Mouse (Mus musculus): ENCODE data around the gene Hoxb6.

DNA sequence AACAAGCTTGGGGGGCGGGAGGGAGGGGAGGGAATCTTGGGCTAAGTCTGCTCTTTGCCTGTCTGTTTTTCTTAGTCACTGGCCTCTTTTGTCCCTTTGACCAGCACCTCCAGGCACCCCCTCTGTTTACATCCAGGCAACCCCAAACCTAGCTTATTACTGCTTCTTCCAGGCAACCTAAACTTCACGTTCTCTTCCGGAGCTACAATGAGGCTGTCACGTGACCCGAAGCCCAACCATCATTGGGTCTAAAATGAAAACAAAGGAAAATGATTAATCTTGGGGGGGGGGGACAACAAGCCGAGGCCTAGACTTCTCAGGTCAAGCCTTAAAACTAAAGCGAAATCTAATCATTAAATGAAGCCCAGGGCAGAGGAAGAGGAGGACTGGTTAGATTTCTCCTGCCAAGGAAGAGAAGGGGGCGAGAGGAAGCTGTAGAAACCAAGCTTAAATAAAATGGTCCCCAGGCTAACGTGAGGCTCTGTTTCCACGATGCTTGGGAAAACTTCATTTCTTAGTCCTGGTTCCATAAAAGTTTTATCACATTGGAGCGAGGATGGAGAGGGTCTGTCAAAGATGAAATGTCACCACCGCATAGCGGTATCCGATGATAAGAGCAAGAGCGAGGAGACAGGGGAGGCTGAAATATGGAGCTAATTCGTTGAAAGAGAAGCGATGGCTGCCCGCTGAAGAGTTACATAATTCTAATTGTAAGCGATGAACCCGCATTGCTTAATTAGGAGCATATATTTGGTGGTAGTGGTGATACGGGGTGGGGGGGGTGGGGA, 56.1 kb downstream of the Hoxb6 start:
- TF ChIP-seq CTCF (IDR thresholded peaks at IDR 0.05; ENCODE audit: control insufficient read depth, insufficient read depth, low read length) (no peak), POLR2A (IDR thresholded peaks at IDR 0.05; ENCODE audit: borderline replicate concordance, control insufficient read depth, low read depth, low read length) (no peak)
